Mouse (Mus musculus) G1E (cell line): ENCODE results near the gene Tnrc6c. TPM values are rescaled to one million over a fixed set of nuclear protein-coding genes. Genes with fewer than 3 reads are reported as not detected.

ENCODE experiments used
- ATAC-seq: 2 replicates; pipeline ENCODE4 v1.8.0; 2016; ENCODE audit warnings: mild to moderate bottlenecking; ENCODE audit not compliant: insufficient number of reproducible peaks, poor library complexity, low FRiP score, severe bottlenecking; ENCODE audit errors: extremely low read depth
- DNase-seq: peaks from one replicate; pipeline ENCODE4 v3.0.0; 2012; ENCODE audit warnings: low spot score
- H3K27me3 ChIP-seq: 2 replicates; pipeline ENCODE4 v1.6.1; 2012; ENCODE audit warnings: mild to moderate bottlenecking, low read length, inconsistent platforms; ENCODE audit not compliant: insufficient read depth
- H3K36me3 ChIP-seq: replicated peaks from 2 replicates; pipeline ENCODE3; 2012; ENCODE audit warnings: mild to moderate bottlenecking, inconsistent platforms
- H3K4me1 ChIP-seq: 2 replicates; pipeline ENCODE4 v1.6.1; 2012; ENCODE audit warnings: low read depth, low read length, inconsistent platforms, mixed read lengths; ENCODE audit not compliant: insufficient read depth
- H3K4me3 ChIP-seq: 2 replicates; pipeline ENCODE4 v1.5.1; 2012; ENCODE audit warnings: low read depth, mild to moderate bottlenecking, inconsistent platforms, low read length, moderate library complexity, mixed read lengths
- H3K9me3 ChIP-seq: replicated peaks from 2 replicates; pipeline ENCODE4 v1.6.1; 2012; ENCODE audit warnings: inconsistent platforms
- CTCF ChIP-seq: IDR thresholded peaks from 2 replicates; pipeline ENCODE4 v1.5.1; 2012; ENCODE audit warnings: low read depth, low read length, inconsistent platforms, mixed read lengths
- GATA1 ChIP-seq: IDR thresholded peaks from 2 replicates; pipeline ENCODE4 v1.6.1; 2012; ENCODE audit warnings: borderline replicate concordance, low read length, inconsistent platforms, mixed read lengths
- GATA2 ChIP-seq: IDR thresholded peaks from 2 replicates; pipeline ENCODE4 v1.6.1; 2012; ENCODE audit warnings: low read depth, low read length, inconsistent platforms, borderline replicate concordance
- POLR2AphosphoS5 ChIP-seq: IDR thresholded peaks from 2 replicates; pipeline ENCODE4 v1.6.1; 2012; ENCODE audit warnings: low read depth, low read length, inconsistent platforms; ENCODE audit not compliant: insufficient replicate concordance
- TAL1 ChIP-seq: conservative IDR thresholded peaks from 2 replicates; pipeline ENCODE4 v1.6.1; 2012; ENCODE audit warnings: low read depth, low read length, inconsistent platforms, mixed read lengths
- polyA plus RNA-seq: library from polyadenylated mRNA; stranded (reverse); fragments of >175 nt; gene quantifications from 2 replicates; pipeline ENCODE4 v1.2.3, GENCODE M21; 2012
- total RNA-seq, 2 experiments: library from RNA; stranded (forward) in 1 of 2; stranded (reverse) in 1 of 2; fragments of 200-1000 nt in 1 of 2; fragments of >200 nt in 1 of 2; fragmentation: Nextera tagmentation in 1 of 2; gene quantifications; 2 replicates each; pipeline ENCODE4 v1.2.3; 2014 to 2017

Gene Tnrc6c
- total and polyA plus RNA-seq, 3 experiments = 19.2 to 47.5 (median 21.5) TPM

DNA sequence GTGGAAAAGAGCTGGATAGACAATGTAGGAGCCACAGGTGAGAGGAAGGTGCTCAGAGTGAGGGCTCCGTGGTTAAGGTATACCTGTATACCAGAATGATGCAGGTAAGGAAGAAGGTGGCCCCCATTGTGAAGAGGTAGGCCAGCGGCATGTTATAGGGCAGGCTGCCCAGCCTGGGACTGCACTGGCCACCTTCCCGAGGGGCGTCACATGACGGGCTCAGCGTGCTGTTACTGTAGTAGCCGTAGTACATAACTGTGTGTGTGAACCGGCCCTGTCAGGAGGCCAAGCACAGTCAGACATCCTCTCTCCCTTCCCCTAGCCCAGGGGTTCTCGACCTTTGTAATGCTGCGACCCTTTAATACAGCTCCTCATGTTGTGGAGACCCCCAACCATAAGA lies 120.8 kb downstream of the Tnrc6c start:
- Histone ChIP-seq H3K27me3 (no peaks in the 10 kb centered on the region), H3K36me3 (peaks cover 89% of the 10 kb centered on the region), H3K4me3 (no peak overlapping the region), H3K4me1 (peaks cover 31% of the 10 kb centered on the region), H3K9me3 (no peaks in the 10 kb centered on the region)
- TF ChIP-seq CTCF (no peak), GATA1 (no peak), TAL1 (no peak), GATA2 (no peak), POLR2AphosphoS5 (no peak)
- ATAC-seq = no peak
- no peak for DNase-seq

DNA sequence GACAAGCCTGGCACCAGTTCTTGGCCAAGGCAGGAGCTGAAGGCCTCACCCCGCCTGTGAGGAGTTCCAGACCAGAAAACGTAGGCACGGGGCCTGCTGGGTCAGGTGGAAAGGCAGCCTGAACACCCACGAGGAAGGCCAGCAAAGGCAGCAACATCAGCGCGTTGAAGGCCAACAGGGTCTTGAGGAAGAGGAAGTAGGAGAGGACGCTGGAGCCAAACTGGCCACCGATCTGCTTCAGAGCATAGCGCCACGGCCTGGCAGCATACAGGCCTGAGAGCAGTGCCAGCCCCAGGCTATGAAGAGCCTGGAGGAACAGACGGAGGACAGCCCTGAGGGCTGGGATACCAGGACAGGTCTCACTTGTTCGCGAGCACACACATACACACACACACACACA lies 121.5 kb downstream of the Tnrc6c start:
- H3K36me3 ChIP-seq = peaks cover 83% of the 10 kb centered on the region
- ATAC-seq (no peak), DNase-seq (no peak)
- H3K4me1 ChIP-seq = peaks cover 38% of the 10 kb centered on the region
- TF ChIP-seq POLR2AphosphoS5 = no peak
- TF ChIP-seq CTCF = no peak
- no peak for TF ChIP-seq TAL1
- no peaks in the 10 kb centered on the region for H3K27me3 ChIP-seq
- no peaks in the 10 kb centered on the region for H3K9me3 ChIP-seq
- no peak overlapping the region for H3K4me3 ChIP-seq

DNA sequence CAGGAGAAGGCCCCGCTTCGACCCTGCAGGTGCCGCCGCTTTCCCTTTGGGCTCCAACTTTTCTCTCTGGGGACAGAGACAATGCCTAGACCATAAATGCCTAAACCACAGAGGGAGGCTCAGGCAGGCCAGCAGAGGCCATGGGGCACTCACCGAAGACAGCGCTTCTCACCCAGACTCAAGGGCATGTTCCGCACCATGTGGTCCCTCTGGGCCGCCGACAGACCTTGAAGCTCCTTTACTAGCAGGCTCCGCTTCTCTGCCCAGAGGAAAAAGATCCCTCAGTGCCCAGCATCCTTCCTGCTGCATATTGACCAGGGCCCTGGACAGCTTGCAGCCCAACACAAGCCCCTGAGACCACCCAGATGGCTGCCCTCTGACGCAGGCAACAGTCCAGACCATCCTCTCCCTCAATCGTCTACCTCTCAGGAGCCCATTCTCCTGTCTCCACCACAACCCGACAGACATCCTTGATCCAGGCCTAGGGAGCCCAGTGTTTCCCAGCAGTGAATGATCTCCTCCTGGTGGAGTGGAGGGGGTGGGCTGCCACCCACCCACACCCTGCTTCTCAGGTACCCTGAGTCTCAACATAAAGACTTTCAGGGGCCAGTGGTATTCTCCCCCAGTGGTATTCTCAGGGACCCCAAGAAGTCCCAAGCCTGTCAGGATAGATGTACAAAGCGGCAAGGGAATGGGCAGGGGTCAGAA lies 122.2 kb downstream of the Tnrc6c start:
- ATAC-seq (no peak), DNase-seq (no peak)
- Histone ChIP-seq H3K27me3 (no peaks in the 10 kb centered on the region), H3K4me3 (no peak overlapping the region), H3K36me3 (peaks cover 79% of the 10 kb centered on the region), H3K9me3 (no peaks in the 10 kb centered on the region), H3K4me1 (peaks cover 45% of the 10 kb centered on the region)
- TF ChIP-seq GATA1 (no peak), TAL1 (no peak), POLR2AphosphoS5 (no peak), GATA2 (no peak), CTCF (no peak)

DNA sequence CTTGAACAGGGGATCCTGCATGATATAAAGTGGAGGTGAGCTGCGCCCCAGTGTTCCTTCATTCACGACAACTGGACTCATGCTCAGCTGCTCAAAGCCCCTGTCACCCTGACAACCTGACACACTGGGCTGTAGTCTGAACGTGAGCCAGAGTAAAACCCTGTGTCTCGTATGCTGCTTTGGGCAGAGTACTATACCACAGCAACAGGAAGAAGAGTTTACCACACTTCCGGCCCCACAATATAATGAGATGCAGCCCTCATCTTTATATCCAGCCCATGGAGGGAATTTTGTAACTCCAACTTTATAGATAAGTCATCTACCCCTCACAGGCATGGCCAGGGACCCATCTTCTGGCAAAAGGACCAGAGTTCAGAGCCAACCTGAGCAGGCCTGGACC lies 123.0 kb downstream of the Tnrc6c start:
- H3K4me1 ChIP-seq = peaks cover 53% of the 10 kb centered on the region
- no peak for TF ChIP-seq POLR2AphosphoS5
- TF ChIP-seq GATA2 = no peak
- TF ChIP-seq GATA1 = no peak
- TF ChIP-seq TAL1 = no peak
- no peak for TF ChIP-seq CTCF
- no peaks in the 10 kb centered on the region for H3K9me3 ChIP-seq
- H3K27me3 ChIP-seq = no peaks in the 10 kb centered on the region
- ATAC-seq (no peak), DNase-seq (no peak)
- H3K36me3 ChIP-seq = peaks cover 70% of the 10 kb centered on the region
- H3K4me3 ChIP-seq = no peak overlapping the region

DNA sequence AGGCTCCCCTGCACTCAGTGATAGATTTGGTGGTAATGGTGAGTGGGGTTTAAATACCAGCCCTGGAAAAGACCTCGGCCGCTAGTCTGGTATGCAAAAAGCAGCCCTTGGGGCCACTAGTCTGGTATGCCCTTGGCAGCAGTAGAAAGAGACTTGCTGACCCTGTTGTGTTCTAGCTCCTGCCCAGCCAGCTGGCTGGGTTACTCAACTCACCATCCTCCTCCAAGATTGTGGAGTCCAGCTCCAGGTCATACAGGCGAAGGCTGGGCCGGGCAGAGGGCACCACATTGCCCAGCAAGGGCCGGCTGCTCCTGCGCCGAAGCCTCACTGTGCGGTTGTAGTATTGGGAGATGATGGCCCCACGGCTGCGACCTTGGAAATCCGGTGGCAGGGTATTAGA lies 123.9 kb downstream of the Tnrc6c start:
- Histone ChIP-seq H3K4me3 (no peak overlapping the region), H3K4me1 (peaks cover 62% of the 10 kb centered on the region), H3K36me3 (peaks cover 61% of the 10 kb centered on the region), H3K9me3 (no peaks in the 10 kb centered on the region), H3K27me3 (no peaks in the 10 kb centered on the region)
- TF ChIP-seq GATA1 (no peak), POLR2AphosphoS5 (no peak), GATA2 (no peak), CTCF (no peak), TAL1 (no peak)
- ATAC-seq (no peak), DNase-seq (no peak)

DNA sequence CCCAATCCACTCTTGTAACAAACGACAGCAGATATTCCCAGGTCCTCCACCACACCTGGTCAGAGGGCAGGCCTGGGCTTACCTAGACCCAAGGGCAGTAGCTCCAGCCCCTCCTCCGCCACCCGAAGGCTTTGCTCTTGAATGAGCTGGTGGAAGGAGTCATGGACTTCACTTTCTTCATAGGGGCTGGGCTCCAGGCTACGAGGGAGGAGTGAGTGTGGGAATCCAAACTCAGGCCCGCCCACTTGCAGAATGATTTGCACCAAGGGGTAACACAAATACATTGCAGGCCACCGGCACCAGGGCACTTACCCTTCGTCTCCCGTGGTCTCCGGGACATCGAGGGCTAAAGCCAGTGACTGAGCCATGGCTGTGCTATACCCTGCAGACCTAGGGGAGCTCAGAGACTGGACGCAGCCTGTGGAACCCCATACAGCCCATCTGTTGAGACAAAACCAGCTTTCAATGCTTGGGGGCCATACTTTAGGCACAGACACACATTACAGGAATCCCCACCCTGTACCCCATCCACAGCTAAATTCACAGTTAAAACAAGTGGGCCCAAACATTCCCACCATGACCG lies 124.9 kb downstream of the Tnrc6c start:
- Histone ChIP-seq H3K9me3 (no peaks in the 10 kb centered on the region), H3K4me3 (peak overlapping the region; percentile 78), H3K4me1 (peaks cover 62% of the 10 kb centered on the region), H3K27me3 (no peaks in the 10 kb centered on the region), H3K36me3 (peaks cover 57% of the 10 kb centered on the region)
- DNase-seq (no peak), ATAC-seq (no peak)
- TF ChIP-seq GATA1 (no peak), TAL1 (no peak), CTCF (no peak)
